Mouse (Mus musculus): ENCODE measurements around the gene Il2rb. TPM values are rescaled to one million over a fixed set of nuclear protein-coding genes. Genes with fewer than 3 reads are reported as not detected.

The Il2rb gene
- total RNA-seq, 2 experiments from 2014 or later: 0.04 to 0.54 TPM

- no peak for ATAC-seq (replicated peaks; ENCODE audit: poor library complexity)
Observed at GRCm38 (mm10) chr15:78521331-78521730, 26.3 kb upstream of the Il2rb start.

GRCm38 (mm10) chr15:78520112-78520715 lies 25.1 kb upstream of the Il2rb start:
- peak; percentile 31 for ATAC-seq (replicated peaks; ENCODE audit: poor library complexity)

GRCm38 (mm10) chr15:78518221-78518620 lies 23.1 kb upstream of the Il2rb start:
- no peak for ATAC-seq (replicated peaks; ENCODE audit: poor library complexity)

GRCm38 (mm10) chr15:78515759-78516158 lies 20.7 kb upstream of the Il2rb start:
- ATAC-seq (replicated peaks; ENCODE audit: poor library complexity): peak; percentile 42; the same call in 1 of the 2 replicates

- peak; percentile 69 for ATAC-seq (replicated peaks; ENCODE audit: poor library complexity)
Observed at GRCm38 (mm10) chr15:78514393-78515146, 19.5 kb upstream of the Il2rb start.

GRCm38 (mm10) chr15:78513019-78513418 lies 17.9 kb upstream of the Il2rb start:
- ATAC-seq (replicated peaks; ENCODE audit: poor library complexity): no peak

GRCm38 (mm10) chr15:78511951-78512350 lies 16.9 kb upstream of the Il2rb start:
- no peak for ATAC-seq (replicated peaks; ENCODE audit: poor library complexity)

GRCm38 (mm10) chr15:78510736-78511135 lies 15.7 kb upstream of the Il2rb start:
- ATAC-seq (replicated peaks; ENCODE audit: poor library complexity): 0 out of 2 replicates have a peak, but pooled peaks have one; percentile 24

GRCm38 (mm10) chr15:78510121-78510576 lies 15.1 kb upstream of the Il2rb start:
- peak; percentile 16; the same call in 1 of the 2 replicates for ATAC-seq (replicated peaks; ENCODE audit: poor library complexity)

- ATAC-seq (replicated peaks; ENCODE audit: poor library complexity): no peak
Observed at GRCm38 (mm10) chr15:78509297-78509899, 14.3 kb upstream of the Il2rb start.

GRCm38 (mm10) chr15:78508443-78508842 lies 13.4 kb upstream of the Il2rb start:
- ATAC-seq (replicated peaks; ENCODE audit: poor library complexity): no peak

- ATAC-seq (replicated peaks; ENCODE audit: poor library complexity): no peak
Observed at GRCm38 (mm10) chr15:78505541-78505940, 10.5 kb upstream of the Il2rb start.

GRCm38 (mm10) chr15:78504816-78505215 lies 9.7 kb upstream of the Il2rb start:
- no peak for ATAC-seq (replicated peaks; ENCODE audit: poor library complexity)

GRCm38 (mm10) chr15:78504013-78504412 lies 8.9 kb upstream of the Il2rb start:
- ATAC-seq (replicated peaks; ENCODE audit: poor library complexity): no peak

GRCm38 (mm10) chr15:78502437-78503132 lies 7.5 kb upstream of the Il2rb start:
- no peak for ATAC-seq (replicated peaks; ENCODE audit: poor library complexity)

GRCm38 (mm10) chr15:78493401-78494010 lies 1.6 kb downstream of the Il2rb start:
- no peak for ATAC-seq (replicated peaks; ENCODE audit: poor library complexity)

GRCm38 (mm10) chr15:78491301-78491700 lies 3.8 kb downstream of the Il2rb start:
- no peak for ATAC-seq (replicated peaks; ENCODE audit: poor library complexity)

- no peak for ATAC-seq (replicated peaks; ENCODE audit: poor library complexity)
Observed at GRCm38 (mm10) chr15:78489906-78490305, 5.2 kb downstream of the Il2rb start.

GRCm38 (mm10) chr15:78489248-78489647 lies 5.8 kb downstream of the Il2rb start:
- no peak for ATAC-seq (replicated peaks; ENCODE audit: poor library complexity)

- no peak for ATAC-seq (replicated peaks; ENCODE audit: poor library complexity)
Observed at GRCm38 (mm10) chr15:78487066-78487465, 8.0 kb downstream of the Il2rb start.

- ATAC-seq (replicated peaks; ENCODE audit: poor library complexity): no peak
Observed at GRCm38 (mm10) chr15:78486564-78486963, 8.5 kb downstream of the Il2rb start.
